Mouse (Mus musculus): Measurements from ENCODE around the gene Plcd1. TPM values are rescaled to one million over a fixed set of nuclear protein-coding genes. Genes with fewer than 3 reads are reported as not detected.
A peak's percentile ranks its signal among the peaks of the same experiment; 100 is the strongest.

Plcd1 gene
- polyA plus RNA-seq, 1 experiment from 2014 or later: 1.6 TPM

GRCm38 (mm10) chr9:119025263-119025662 is 68.0 kb downstream of the Plcd1 start:
- H3K4me3 ChIP-seq (ENCODE audit: low read depth, low read length): no peak overlapping the region
- H3K27me3 ChIP-seq (ENCODE audit: control insufficient read depth, insufficient read depth, low read depth, low read length): no peaks in the 10 kb centered on the region
- H3K27ac ChIP-seq (ENCODE audit: low read length): no peak overlapping the region
- no peak overlapping the region for H3K4me2 ChIP-seq (ENCODE audit: low read depth, low read length)
- H3K4me1 ChIP-seq (ENCODE audit: control insufficient read depth, low read depth, low read length): no peaks in the 10 kb centered on the region
- no peak for ATAC-seq (ENCODE audit: low read depth)
- no peaks in the 10 kb centered on the region for H3K9me3 ChIP-seq (replicated peaks; ENCODE audit: control insufficient read depth, low read length)
- 57% methylated on average over 6 of the region's 6 CpGs for WGBS (ENCODE audit: insufficient replicate concordance)
- no peak overlapping the region for H3K9ac ChIP-seq (ENCODE audit: low read depth, low read length)
- no peaks in the 10 kb centered on the region for H3K36me3 ChIP-seq (ENCODE audit: control insufficient read depth, insufficient read depth)

GRCm38 (mm10) chr9:119021731-119022130 is 71.6 kb downstream of the Plcd1 start:
- Histone ChIP-seq H3K27me3 (ENCODE audit: control insufficient read depth, insufficient read depth, low read depth, low read length) (no peaks in the 10 kb centered on the region), H3K4me3 (ENCODE audit: low read depth, low read length) (no peak overlapping the region), H3K36me3 (ENCODE audit: control insufficient read depth, insufficient read depth) (no peaks in the 10 kb centered on the region), H3K4me1 (ENCODE audit: control insufficient read depth, low read depth, low read length) (no peaks in the 10 kb centered on the region), H3K9me3 (replicated peaks; ENCODE audit: control insufficient read depth, low read length) (no peaks in the 10 kb centered on the region), H3K27ac (ENCODE audit: low read length) (no peak overlapping the region), H3K4me2 (ENCODE audit: low read depth, low read length) (no peak overlapping the region), H3K9ac (ENCODE audit: low read depth, low read length) (no peak overlapping the region)
- no peak for ATAC-seq (ENCODE audit: low read depth)
- 72% methylated on average over 7 of the region's 7 CpGs for WGBS (ENCODE audit: insufficient replicate concordance)

Small RNAs within 50 kb of the gene (microRNA-seq; reads per million reads assigned to microRNA genes)
- gene Mir26a-1: 10.1 reads per million, percentile 28 among the genes with 10 or more reads in this experiment

Other genes with a start within 250 kb of the Plcd1 start
- 3.2 and 3.7 TPM in 2 replicates for gene Ctdspl, start 167.0 kb downstream of the Plcd1 start, polyA plus RNA-seq (2015; fragmentation: Nextera tagmentation; extraction: Ambion mirVana)
- gene Vill, start 40.7 kb downstream of the Plcd1 start, polyA plus RNA-seq (2015; fragmentation: Nextera tagmentation; extraction: Ambion mirVana): 10.2 and 11.3 TPM in 2 replicates
- 0.02 and 0.05 TPM in 2 replicates for gene Dlec1, start 9.0 kb upstream of the Plcd1 start, polyA plus RNA-seq (2015; fragmentation: Nextera tagmentation; extraction: Ambion mirVana)
- 24.8 and 27.6 TPM in 2 replicates for gene Acaa1b, start 63.6 kb upstream of the Plcd1 start, polyA plus RNA-seq (2015; fragmentation: Nextera tagmentation; extraction: Ambion mirVana)
- 0.04 TPM in 1 of 2 replicates, not detected in the other for gene Gm47289, start 65.7 kb upstream of the Plcd1 start, polyA plus RNA-seq (2015; fragmentation: Nextera tagmentation; extraction: Ambion mirVana)
- 0.08 TPM in 1 of 2 replicates, not detected in the other for gene Slc22a13, start 115.6 kb upstream of the Plcd1 start, polyA plus RNA-seq (2015; fragmentation: Nextera tagmentation; extraction: Ambion mirVana)
- 4.0 and 4.1 TPM in 2 replicates for gene Oxsr1, start 228.9 kb upstream of the Plcd1 start, polyA plus RNA-seq (2015; fragmentation: Nextera tagmentation; extraction: Ambion mirVana)
- gene Acaa1a, start 246.2 kb upstream of the Plcd1 start, polyA plus RNA-seq (2015; fragmentation: Nextera tagmentation; extraction: Ambion mirVana): 45.0 and 47.9 TPM in 2 replicates
- gene Myd88, start 247.9 kb upstream of the Plcd1 start, polyA plus RNA-seq (2015; fragmentation: Nextera tagmentation; extraction: Ambion mirVana): 14.6 and 14.7 TPM in 2 replicates